Mouse (Mus musculus): Measurements from ENCODE around the gene Kansl1.

Kansl1 gene

DNA sequence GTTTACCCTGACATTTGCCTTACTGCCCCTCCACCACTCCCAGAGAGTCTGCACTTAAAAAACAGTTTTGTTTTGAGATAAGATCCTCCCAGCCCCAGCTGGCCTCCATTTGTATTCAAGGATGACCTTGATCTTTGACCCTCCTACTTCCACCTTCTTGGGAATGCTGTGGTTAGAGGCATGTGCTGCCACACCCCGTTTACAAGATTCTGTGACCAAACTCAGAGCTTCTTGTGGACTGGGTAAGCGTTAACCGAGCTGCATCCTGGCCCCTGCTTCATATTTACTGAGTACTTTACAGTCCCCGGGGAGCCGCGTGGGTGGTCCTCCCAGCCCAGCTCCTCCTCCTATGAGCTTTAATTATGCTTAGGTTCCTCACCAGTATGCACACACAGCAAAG lies 173.0 kb downstream of the Kansl1 start:
- no peaks in the 10 kb centered on the region for H3K27me3 ChIP-seq (ENCODE audit: control insufficient read depth, insufficient read depth, low read length, poor library complexity, severe bottlenecking)
- no peak for DNase-seq (ENCODE audit: low read depth, low spot score)
- no peaks in the 10 kb centered on the region for H3K36me3 ChIP-seq (ENCODE audit: control insufficient read depth, insufficient read depth, low read length, poor library complexity, severe bottlenecking)

DNA sequence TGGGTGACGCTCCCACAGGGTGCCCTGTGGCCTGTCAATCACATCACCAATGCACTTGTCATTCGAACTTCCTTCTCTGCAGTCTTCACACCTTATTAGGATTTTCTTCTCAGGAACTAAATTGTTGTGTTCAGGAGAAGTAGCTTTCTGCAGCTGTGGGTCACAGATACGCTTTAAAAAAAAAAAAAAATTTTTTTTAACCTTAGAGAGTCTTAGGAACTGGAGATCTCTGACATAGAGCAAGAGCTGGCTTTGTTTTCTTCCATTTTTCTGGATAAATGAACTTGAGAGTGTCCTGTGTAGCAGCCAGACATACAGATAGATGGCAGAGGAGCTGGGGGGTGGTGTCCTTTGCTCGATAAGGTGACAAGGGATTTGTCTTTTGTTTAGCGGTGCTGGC lies 173.5 kb downstream of the Kansl1 start:
- H3K27me3 ChIP-seq (ENCODE audit: control insufficient read depth, insufficient read depth, low read length, poor library complexity, severe bottlenecking) = no peaks in the 10 kb centered on the region
- H3K36me3 ChIP-seq (ENCODE audit: control insufficient read depth, insufficient read depth, low read length, poor library complexity, severe bottlenecking) = no peaks in the 10 kb centered on the region
- DNase-seq (ENCODE audit: low read depth, low spot score) = no peak

GRCm38 (mm10) chr11:104293241-104293640 lies 175.4 kb downstream of the Kansl1 start:
- Histone ChIP-seq H3K27me3 (ENCODE audit: control insufficient read depth, insufficient read depth, low read length, poor library complexity, severe bottlenecking) (no peaks in the 10 kb centered on the region), H3K36me3 (ENCODE audit: control insufficient read depth, insufficient read depth, low read length, poor library complexity, severe bottlenecking) (no peaks in the 10 kb centered on the region)
- DNase-seq (ENCODE audit: low read depth, low spot score) = no peak

- no peak for DNase-seq (ENCODE audit: low read depth, low spot score)
- Histone ChIP-seq H3K27me3 (ENCODE audit: control insufficient read depth, insufficient read depth, low read length, poor library complexity, severe bottlenecking) (no peaks in the 10 kb centered on the region), H3K36me3 (ENCODE audit: control insufficient read depth, insufficient read depth, low read length, poor library complexity, severe bottlenecking) (no peaks in the 10 kb centered on the region)
These were observed 176.0 kb downstream of the Kansl1 start for GRCm38 (mm10) chr11:104292443-104293220.

DNA sequence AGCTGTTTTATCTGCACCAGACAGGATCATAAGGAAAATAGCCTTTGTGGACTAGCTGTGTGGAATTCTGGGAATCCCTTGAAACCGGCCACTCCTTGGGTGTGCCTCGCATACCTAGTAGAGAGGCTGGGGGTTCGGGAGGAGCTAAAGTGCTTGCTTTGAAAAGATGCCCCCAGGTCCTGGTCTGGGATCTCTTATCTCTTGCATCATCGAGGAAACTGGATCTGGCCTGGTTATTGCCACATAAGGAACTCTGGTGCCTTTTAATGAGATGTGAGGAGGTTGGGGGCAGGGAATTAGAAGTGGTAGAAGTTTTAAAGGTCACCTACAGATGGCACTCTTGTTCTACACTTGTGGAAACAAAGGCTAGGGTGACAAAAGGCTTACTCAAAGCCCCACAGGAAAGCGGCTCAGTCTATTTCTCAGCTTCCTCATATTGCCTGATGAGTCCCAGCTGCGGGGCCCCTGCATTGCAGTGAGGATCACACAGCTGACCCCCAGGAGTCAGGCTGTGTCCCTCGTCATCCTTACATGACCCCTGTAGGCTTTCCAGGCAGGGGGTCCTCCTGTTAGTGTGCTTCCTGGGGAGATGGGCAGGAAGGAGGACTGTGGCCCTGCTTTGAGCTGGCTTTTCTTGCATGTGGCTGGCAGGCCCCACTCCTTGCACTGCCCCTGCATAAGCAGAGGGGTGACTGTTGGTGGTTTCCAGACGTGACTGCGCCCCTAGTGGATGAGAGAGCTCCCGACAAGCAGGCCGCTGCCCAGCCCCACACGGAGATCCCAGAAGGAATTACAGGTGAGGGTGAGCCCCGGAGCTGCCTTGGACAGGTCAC lies 179.2 kb downstream of the Kansl1 start:
- Histone ChIP-seq H3K36me3 (ENCODE audit: control insufficient read depth, insufficient read depth, low read length, poor library complexity, severe bottlenecking) (no peaks in the 10 kb centered on the region), H3K27me3 (ENCODE audit: control insufficient read depth, insufficient read depth, low read length, poor library complexity, severe bottlenecking) (no peaks in the 10 kb centered on the region)
- DNase-seq (ENCODE audit: low read depth, low spot score) = peak; percentile 60

GRCm38 (mm10) chr11:104288835-104289198 lies 179.8 kb downstream of the Kansl1 start:
- H3K27me3 ChIP-seq (ENCODE audit: control insufficient read depth, insufficient read depth, low read length, poor library complexity, severe bottlenecking) = no peaks in the 10 kb centered on the region
- no peak for DNase-seq (ENCODE audit: low read depth, low spot score)
- H3K36me3 ChIP-seq (ENCODE audit: control insufficient read depth, insufficient read depth, low read length, poor library complexity, severe bottlenecking) = no peaks in the 10 kb centered on the region

GRCm38 (mm10) chr11:104287113-104287512 lies 181.5 kb downstream of the Kansl1 start:
- H3K36me3 ChIP-seq (ENCODE audit: control insufficient read depth, insufficient read depth, low read length, poor library complexity, severe bottlenecking) = no peaks in the 10 kb centered on the region
- DNase-seq (ENCODE audit: low read depth, low spot score) = no peak
- H3K27me3 ChIP-seq (ENCODE audit: control insufficient read depth, insufficient read depth, low read length, poor library complexity, severe bottlenecking) = no peaks in the 10 kb centered on the region

All from splenic B cell, adult 2 months (primary cell).